Mouse (Mus musculus): Measurements from ENCODE around the gene Gm28053.

GRCm38 (mm10) chr6:48697555-48697930 is 20.9 kb upstream of the Gm28053 start:
- TF ChIP-seq GATA1 (IDR thresholded peaks at IDR 0.05; ENCODE audit: borderline replicate concordance, low read length) (no peak), FLI1 (IDR thresholded peaks at IDR 0.05; ENCODE audit: low read length) (no peak)
